Mouse (Mus musculus) bone marrow, adult 2 months (tissue): Measurements from ENCODE around the gene Patl2.

Source experiments
- CTCF ChIP-seq: fragments of 200-500 bp; IDR thresholded peaks from 2 replicates; pipeline ENCODE4 v1.5.1; 2011; ENCODE audit warnings: low read length, control low read depth; ENCODE audit not compliant: control insufficient read depth, insufficient read depth
- POLR2A ChIP-seq: fragments of 200-500 bp; IDR thresholded peaks from 2 replicates; pipeline ENCODE4 v1.6.1; 2011; ENCODE audit warnings: low read depth, mild to moderate bottlenecking, control low read depth, low read length, borderline replicate concordance; ENCODE audit not compliant: control insufficient read depth

DNA sequence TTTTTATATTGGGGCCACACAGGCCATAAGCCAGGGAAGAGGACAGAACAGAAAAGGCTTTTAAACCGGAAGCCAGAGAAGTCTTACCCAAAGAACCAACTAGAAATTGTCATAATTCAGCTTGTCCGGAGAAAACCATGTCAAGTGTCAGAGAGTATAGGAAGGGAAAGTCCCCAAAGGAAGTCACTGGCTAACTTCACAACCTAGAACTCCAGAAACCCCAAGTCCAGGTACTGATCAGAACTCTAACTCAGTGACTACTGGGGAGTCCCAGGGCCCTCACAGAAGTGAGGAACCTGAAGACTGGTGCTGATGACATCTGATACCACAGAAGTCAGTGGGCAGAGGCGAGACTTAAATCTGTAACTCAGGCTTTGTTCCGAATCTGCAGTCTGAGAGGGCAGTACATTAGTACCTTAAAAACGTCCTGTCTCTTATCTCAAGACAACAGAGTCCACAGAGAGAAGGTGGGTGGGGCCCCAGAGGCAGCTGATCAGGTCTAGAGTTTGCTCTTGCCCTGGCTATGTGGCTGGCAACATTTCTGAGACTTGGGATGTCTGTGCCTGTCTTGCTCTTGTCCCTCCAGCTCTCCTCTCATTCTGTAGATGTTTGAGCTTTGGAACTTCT is 48.0 kb downstream of the Patl2 start:
- TF ChIP-seq CTCF (no peak), POLR2A (no peak)
